Mouse (Mus musculus) embryonic fibroblast, embryonic 13.5 days (primary cell): ENCODE results near the gene Ank3. TPM values are rescaled to one million over a fixed set of nuclear protein-coding genes. Genes with fewer than 3 reads are reported as not detected.

Experiments used
- H3K27ac ChIP-seq: 2 replicates; pipeline ENCODE4 v1.5.1; 2012; ENCODE audit warnings: low read length, control low read depth, inconsistent platforms; ENCODE audit not compliant: insufficient read depth
- H3K4me1 ChIP-seq: 2 replicates; pipeline ENCODE4 v1.6.1; 2011; ENCODE audit warnings: low read length; ENCODE audit not compliant: control insufficient read depth, insufficient read depth
- H3K4me3 ChIP-seq: 2 replicates; pipeline ENCODE4 v1.5.1; 2011; ENCODE audit warnings: mild to moderate bottlenecking, control low read depth, low read length; ENCODE audit not compliant: insufficient read depth
- CTCF ChIP-seq: IDR thresholded peaks from 2 replicates; pipeline ENCODE4 v1.5.1; 2011; ENCODE audit warnings: mild to moderate bottlenecking, control low read depth, low read length, moderate library complexity, borderline replicate concordance; ENCODE audit not compliant: insufficient read depth
- POLR2A ChIP-seq: IDR thresholded peaks from 2 replicates; pipeline ENCODE4 v1.6.1; 2011; ENCODE audit warnings: low read depth, mild to moderate bottlenecking, control low read depth, low read length, moderate library complexity
- polyA plus RNA-seq: library from polyadenylated mRNA; stranded (reverse); fragments of >200 nt; gene quantifications from 2 replicates; pipeline ENCODE4 v1.2.4, GENCODE M21; 2011; ENCODE audit warnings: low read depth; ENCODE audit not compliant: missing spikeins, insufficient read length

Gene Ank3
- polyA plus RNA-seq, 1 experiment: 21.6 TPM

GRCm38 (mm10) chr10:70071334-70071733, 672.8 kb downstream of the Ank3 start:
- no peaks in the 10 kb centered on the region for H3K4me1 ChIP-seq
- TF ChIP-seq POLR2A (no peak), CTCF (no peak)

More at GRCm38 (mm10) chr10:70071334-70071733, 672.8 kb downstream of the Ank3 start:
- Histone ChIP-seq H3K4me3 (no peak overlapping the region), H3K27ac (no peak overlapping the region)

Other genes with a start within 250 kb of the Ank3 start
- 5.7 and 8.9 TPM in 2 replicates for gene Rhobtb1, start 247.3 kb upstream of the Ank3 start, polyA plus RNA-seq
- gene A930033H14Rik, start 185.7 kb upstream of the Ank3 start, polyA plus RNA-seq: 0.55 and 0.81 TPM in 2 replicates
- gene Cdk1, start 45.8 kb upstream of the Ank3 start, polyA plus RNA-seq: 160 and 200 TPM in 2 replicates